Mouse (Mus musculus) heart, embryonic 12.5 days (tissue): Measurements from ENCODE around the gene Pcsk1n. TPM values are rescaled to one million over a fixed set of nuclear protein-coding genes. Genes with fewer than 3 reads are reported as not detected.
"Not testable (repeated sequence)": the region's sequence is repeated elsewhere in the genome, so short reads cannot be mapped to it uniquely, and the experiment has no call there.

ENCODE experiments used
- ATAC-seq: fragments of 200-750 bp; cut with Nextera tagmentation; 2 replicates; pipeline ENCODE4 v1.8.0; 2017; ENCODE audit warnings: moderate TSS enrichment, moderate library complexity; ENCODE audit not compliant: insufficient number of reproducible peaks, low FRiP score
- H3K27ac ChIP-seq: fragments of 300-500 bp; sonication (generic); 2 replicates; pipeline ENCODE4 v1.5.1; 2016; ENCODE audit warnings: mild to moderate bottlenecking, moderate library complexity; ENCODE audit not compliant: poor library complexity, severe bottlenecking
- H3K27me3 ChIP-seq: fragments of 300-500 bp; sonication (generic); replicated peaks from 2 replicates; pipeline ENCODE4 v1.6.1; 2016; ENCODE audit warnings: mild to moderate bottlenecking, moderate library complexity
- H3K36me3 ChIP-seq: fragments of 300-500 bp; sonication (generic); 2 replicates; pipeline ENCODE4 v1.6.1; 2016; ENCODE audit warnings: mild to moderate bottlenecking, moderate library complexity
- H3K4me1 ChIP-seq: fragments of 300-500 bp; sonication (generic); replicated peaks from 2 replicates; pipeline ENCODE4 v1.6.1; 2016; ENCODE audit warnings: mild to moderate bottlenecking
- H3K4me2 ChIP-seq: fragments of 300-500 bp; sonication (generic); 2 replicates; pipeline ENCODE4 v1.6.1; 2016; ENCODE audit warnings: mild to moderate bottlenecking, moderate library complexity
- H3K4me3 ChIP-seq: fragments of 300-500 bp; sonication (generic); 2 replicates; pipeline ENCODE4 v1.5.1; 2016; ENCODE audit warnings: mild to moderate bottlenecking
- H3K9ac ChIP-seq: fragments of 300-500 bp; sonication (generic); 2 replicates; pipeline ENCODE4 v1.6.1; 2016; ENCODE audit warnings: mild to moderate bottlenecking, moderate library complexity
- H3K9me3 ChIP-seq: fragments of 300-500 bp; sonication (generic); replicated peaks from 2 replicates; pipeline ENCODE4 v1.6.1; 2016; ENCODE audit warnings: mild to moderate bottlenecking, moderate library complexity
- WGBS: fragments of 180-500 bp; shearing (Covaris S2); methylation state at CpG from one replicate; pipeline ENCODE4 v1.1.7; 2016; 5-methylcytosine and 5-hydroxymethylcytosine counted together
- polyA plus RNA-seq: library from polyadenylated mRNA; unstranded; fragments of >200 nt; fragmentation: Nextera tagmentation; extraction: Ambion mirVana; gene quantifications from 2 replicates; pipeline ENCODE4 v1.2.1, GENCODE M21; 2016

The Pcsk1n gene
- polyA plus RNA-seq, 1 experiment from 2014 or later: 0.40 TPM

DNA sequence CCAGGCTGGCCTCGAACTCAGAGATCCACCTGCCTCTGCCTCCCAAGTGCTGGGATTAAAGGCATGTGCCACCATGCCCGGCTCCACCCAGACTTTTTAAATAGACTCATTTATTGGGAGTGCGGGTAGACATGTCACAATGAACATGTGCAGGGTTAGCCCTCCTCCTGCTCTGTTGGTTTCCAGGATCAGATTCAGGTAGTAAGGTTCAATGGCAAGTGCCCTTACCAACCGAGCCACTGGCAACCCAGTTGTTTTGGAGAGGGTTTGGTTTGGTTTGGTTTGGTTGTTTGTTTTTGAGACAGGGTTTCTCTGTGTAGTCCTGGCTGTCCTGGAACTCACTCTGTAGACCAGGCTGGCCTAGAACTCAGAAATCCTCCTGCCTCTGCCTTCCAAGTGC is 10.4 kb upstream of the Pcsk1n start, which contains the start of gene Gm10490:
Gene Gm10490, plus strand, starts transcription at position 301 of the 400 bp plus-strand sequence.
- H3K4me3 ChIP-seq, H3K4me1 ChIP-seq, H3K27ac ChIP-seq, ATAC-seq, H3K9me3 ChIP-seq, H3K27me3 ChIP-seq, H3K9ac ChIP-seq, H3K4me2 ChIP-seq: not testable (repeated sequence)
- WGBS: 85% methylated on average over 4 of the region's 4 CpGs
- peaks cover 13% of the 10 kb centered on the region for H3K36me3 ChIP-seq

DNA sequence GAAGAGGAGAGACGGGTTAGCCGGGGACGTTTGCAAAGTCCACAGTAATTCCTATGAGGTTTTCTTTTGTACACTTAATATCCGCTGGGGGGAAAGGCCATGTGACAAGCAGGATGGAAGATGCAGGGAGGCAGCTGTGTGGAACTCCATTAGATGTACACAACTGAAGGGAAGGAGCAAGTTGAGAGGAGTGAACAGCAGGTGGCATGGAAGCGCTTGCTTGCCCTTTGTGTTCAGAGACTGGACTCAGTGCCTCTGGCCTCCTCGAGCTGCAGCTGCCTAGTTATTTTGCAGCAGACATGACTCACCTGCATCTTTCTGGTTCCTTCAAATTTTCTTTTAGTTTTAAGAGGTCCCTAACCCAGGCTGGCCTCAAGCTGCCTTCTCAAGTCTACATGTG is 9.1 kb upstream of the Pcsk1n start:
- no peaks in the 10 kb centered on the region for H3K9me3 ChIP-seq
- no peak overlapping the region for H3K4me2 ChIP-seq
- ATAC-seq: no peak
- 61% methylated on average over 6 of the region's 6 CpGs for WGBS
- H3K4me1 ChIP-seq: no peaks in the 10 kb centered on the region
- H3K9ac ChIP-seq: no peak overlapping the region
- peaks cover 13% of the 10 kb centered on the region for H3K36me3 ChIP-seq
- no peak overlapping the region for H3K27ac ChIP-seq
- no peak overlapping the region for H3K4me3 ChIP-seq
- H3K27me3 ChIP-seq: no peaks in the 10 kb centered on the region

DNA sequence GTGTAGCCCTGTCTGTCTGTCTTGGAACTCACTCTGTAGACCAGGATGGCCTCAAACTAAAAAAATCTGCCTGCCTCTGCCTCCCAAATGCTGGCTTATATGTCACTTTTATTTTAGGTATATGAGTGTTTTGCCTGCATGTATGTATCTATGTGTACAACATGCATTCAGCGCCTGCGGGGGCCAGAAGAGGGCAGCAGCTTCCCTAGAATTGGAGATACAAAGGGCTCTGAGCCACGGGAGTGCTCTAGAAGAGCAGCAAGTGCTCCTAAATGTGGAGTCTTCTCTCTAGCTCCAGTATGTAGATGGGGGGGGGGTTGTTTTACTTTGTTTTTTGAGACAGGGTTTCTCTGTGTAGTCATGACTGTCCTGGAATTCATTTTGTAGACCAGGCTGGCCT is 4.0 kb upstream of the Pcsk1n start:
- not testable (repeated sequence) for H3K4me1 ChIP-seq, H3K36me3 ChIP-seq, H3K27ac ChIP-seq, H3K9ac ChIP-seq, ATAC-seq, H3K4me3 ChIP-seq, H3K4me2 ChIP-seq, H3K9me3 ChIP-seq
- 21% methylated on average over 3 of the region's 3 CpGs for WGBS
- peaks cover 25% of the 10 kb centered on the region for H3K27me3 ChIP-seq

DNA sequence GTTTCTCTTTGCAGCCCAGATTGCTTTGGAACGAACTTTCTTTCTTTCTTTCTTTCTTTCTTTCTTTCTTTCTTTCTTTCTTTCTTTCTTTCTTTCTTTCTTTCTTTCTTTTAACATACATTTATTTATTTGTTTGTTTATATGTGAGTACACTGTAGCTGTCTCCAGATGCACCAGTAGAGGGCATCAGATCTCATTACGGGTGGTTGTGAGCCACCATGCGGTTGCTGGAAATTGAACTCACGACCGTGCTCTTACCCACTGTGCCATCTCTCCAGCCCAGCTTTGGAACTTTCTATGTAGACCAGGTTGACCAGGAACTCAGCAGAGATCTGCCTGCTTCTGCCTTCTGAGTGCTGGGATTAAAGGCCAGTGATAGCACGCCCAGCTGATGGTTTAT is 1.7 kb upstream of the Pcsk1n start:
- H3K4me2 ChIP-seq, H3K27ac ChIP-seq, H3K4me3 ChIP-seq, H3K9me3 ChIP-seq, ATAC-seq, H3K36me3 ChIP-seq, H3K9ac ChIP-seq: not testable (repeated sequence)
- H3K4me1 ChIP-seq: peaks cover 13% of the 10 kb centered on the region; the same call in 1 of the 2 replicates
- H3K27me3 ChIP-seq: peaks cover 47% of the 10 kb centered on the region
- 61% methylated on average over 6 of the region's 6 CpGs for WGBS

DNA sequence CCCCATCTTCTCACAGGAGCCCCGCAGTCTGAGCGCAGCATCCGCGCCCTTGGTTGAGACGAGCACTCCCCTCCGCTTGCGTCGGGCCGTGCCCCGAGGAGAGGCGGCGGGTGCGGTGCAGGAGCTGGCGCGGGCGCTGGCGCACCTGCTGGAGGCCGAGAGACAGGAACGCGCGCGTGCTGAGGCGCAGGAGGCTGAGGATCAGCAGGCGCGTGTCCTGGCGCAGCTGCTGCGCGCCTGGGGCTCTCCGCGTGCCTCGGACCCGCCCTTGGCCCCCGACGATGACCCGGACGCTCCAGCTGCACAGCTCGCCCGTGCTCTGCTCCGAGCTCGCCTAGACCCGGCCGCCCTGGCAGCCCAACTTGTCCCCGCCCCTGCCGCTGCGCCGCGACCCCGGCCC is 2.4 kb downstream of the Pcsk1n start:
- Histone ChIP-seq H3K9me3 (0 out of 2 replicates have a peak, but pooled peaks cover 3% of the 10 kb centered on the region), H3K4me3 (peak overlapping the region; percentile 37), H3K4me1 (peaks cover 13% of the 10 kb centered on the region; the same call in 1 of the 2 replicates), H3K27ac (no peak overlapping the region), H3K27me3 (peaks cover 80% of the 10 kb centered on the region), H3K36me3 (no peaks in the 10 kb centered on the region), H3K4me2 (peak overlapping the region; percentile 62), H3K9ac (no peak overlapping the region)
- no peak for ATAC-seq
- 10% methylated on average over 40 of the region's 48 CpGs for WGBS

DNA sequence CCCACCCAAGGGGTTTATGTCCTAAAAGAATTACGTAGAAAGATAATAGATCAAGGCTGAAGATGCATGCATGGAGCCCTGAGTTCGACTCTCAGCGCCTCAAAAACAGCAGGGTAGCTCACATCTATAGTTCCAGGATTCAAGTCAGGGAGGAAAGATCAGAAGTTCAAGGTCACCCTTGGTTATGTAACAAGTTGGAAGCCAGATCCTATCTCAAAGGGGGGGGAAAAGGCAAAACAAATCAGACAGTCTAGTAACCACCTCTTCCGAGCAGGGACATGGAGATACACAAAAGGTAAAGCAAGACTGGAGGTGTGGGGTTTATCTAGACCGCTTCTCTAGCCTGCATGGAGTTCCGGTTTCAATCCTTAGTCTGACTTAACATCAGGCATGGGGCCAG is 6.6 kb downstream of the Pcsk1n start:
- Histone ChIP-seq H3K36me3 (peaks cover 19% of the 10 kb centered on the region), H3K9ac (no peak overlapping the region), H3K9me3 (no peaks in the 10 kb centered on the region), H3K27me3 (peaks cover 73% of the 10 kb centered on the region), H3K4me2 (no peak overlapping the region), H3K4me1 (peaks cover 7% of the 10 kb centered on the region; the same call in 1 of the 2 replicates), H3K27ac (no peak overlapping the region), H3K4me3 (no peak overlapping the region)
- no peak for ATAC-seq
- WGBS: 61% methylated on average over 6 of the region's 6 CpGs

DNA sequence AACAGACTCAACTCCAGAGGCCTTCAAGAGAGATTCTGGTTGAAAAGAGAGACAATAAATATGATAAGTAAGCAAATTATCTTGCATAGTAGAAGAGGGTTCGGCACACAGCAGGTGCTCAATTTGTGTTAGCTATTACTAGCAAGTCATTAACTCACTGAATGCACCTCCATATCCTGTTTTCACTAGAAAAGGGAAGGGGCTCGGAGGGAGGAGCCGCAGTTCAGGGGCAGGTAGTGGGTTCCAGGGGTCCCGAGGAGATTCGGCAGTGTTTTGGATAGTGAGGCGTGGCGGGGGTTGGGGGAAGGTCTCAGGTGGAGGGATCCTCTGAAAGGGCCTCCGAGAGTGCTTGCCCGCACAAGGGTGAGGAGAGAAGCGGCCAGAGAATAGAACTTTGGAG is 7.5 kb downstream of the Pcsk1n start:
- H3K36me3 ChIP-seq: peaks cover 27% of the 10 kb centered on the region
- 10% methylated on average over 10 of the region's 10 CpGs for WGBS
- peaks cover 4% of the 10 kb centered on the region; the same call in 1 of the 2 replicates for H3K4me1 ChIP-seq
- H3K4me3 ChIP-seq: no peak overlapping the region
- no peak for ATAC-seq
- H3K27ac ChIP-seq: no peak overlapping the region
- H3K27me3 ChIP-seq: peaks cover 65% of the 10 kb centered on the region
- H3K9me3 ChIP-seq: no peaks in the 10 kb centered on the region
- peak overlapping the region; percentile 34 for H3K4me2 ChIP-seq
- no peak overlapping the region for H3K9ac ChIP-seq

DNA sequence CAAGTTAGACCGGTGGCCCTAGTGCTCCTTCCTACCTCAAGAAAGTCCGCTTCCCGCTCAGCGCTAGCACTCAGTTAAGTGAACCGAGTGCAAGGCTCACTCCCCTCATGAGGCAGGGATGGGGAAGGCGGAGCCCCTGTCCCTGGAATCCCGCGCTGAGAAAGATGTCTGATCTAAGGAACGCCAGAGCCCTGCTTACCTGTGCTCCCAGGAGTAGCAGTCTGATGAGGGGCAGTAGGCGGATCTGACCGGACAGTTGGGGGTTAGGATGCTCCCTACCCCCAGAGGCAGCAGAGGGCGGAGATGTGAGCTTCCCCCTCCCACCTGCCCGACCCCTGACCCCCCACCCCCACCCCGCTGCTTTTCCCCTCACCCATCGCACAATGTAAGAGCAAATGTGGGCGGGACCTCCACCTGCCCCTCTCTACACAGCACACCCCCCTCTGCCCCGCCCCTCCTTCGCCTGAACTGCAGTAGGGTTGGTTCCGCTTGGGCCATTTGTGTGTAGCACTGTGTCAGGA is 8.7 kb downstream of the Pcsk1n start, which contains the start of gene Eras:
Gene Eras, minus strand, starts transcription at position 338 of the 521 bp plus-strand sequence.
- no peak for ATAC-seq
- Histone ChIP-seq H3K4me3 (no peak within 1 kb of the TSS), H3K9ac (no peak within 1 kb of the TSS), H3K4me1 (no peaks in the 10 kb centered on the region), H3K27ac (no peak within 1 kb of the TSS), H3K27me3 (peaks cover 52% of the 10 kb centered on the region), H3K4me2 (peak within 1 kb of the TSS; percentile 34), H3K36me3 (peaks cover 32% of the 10 kb centered on the region), H3K9me3 (no peaks in the 10 kb centered on the region)
- WGBS: 17% methylated on average over 15 of the region's 19 CpGs

DNA sequence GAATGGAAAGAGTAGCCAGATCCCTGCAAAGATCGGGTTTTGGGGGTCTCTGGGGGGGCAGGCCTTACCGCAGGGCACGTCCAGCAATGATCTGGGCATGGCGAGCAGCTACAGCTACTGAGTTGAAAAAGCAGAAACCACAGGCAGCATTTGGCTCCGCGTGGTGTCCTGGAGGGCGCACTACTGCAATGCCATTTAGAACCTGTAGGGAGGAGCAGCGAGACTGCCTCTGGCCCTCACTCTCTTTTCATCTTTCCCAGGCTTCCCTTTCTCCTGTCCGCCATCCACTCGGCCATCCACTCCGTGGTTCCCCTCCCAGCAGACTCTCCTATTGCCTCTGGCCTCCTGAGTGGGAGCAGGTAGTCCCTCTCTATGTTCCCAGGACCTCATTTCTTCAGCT is 17.3 kb downstream of the Pcsk1n start:
- H3K4me1 ChIP-seq: no peaks in the 10 kb centered on the region
- WGBS: 48% methylated on average over 11 of the region's 11 CpGs
- no peak for ATAC-seq
- no peaks in the 10 kb centered on the region for H3K9me3 ChIP-seq
- no peak overlapping the region for H3K9ac ChIP-seq
- H3K4me3 ChIP-seq: no peak overlapping the region
- no peak overlapping the region for H3K4me2 ChIP-seq
- H3K27ac ChIP-seq: no peak overlapping the region
- no peaks in the 10 kb centered on the region for H3K27me3 ChIP-seq
- H3K36me3 ChIP-seq: peaks cover 59% of the 10 kb centered on the region

DNA sequence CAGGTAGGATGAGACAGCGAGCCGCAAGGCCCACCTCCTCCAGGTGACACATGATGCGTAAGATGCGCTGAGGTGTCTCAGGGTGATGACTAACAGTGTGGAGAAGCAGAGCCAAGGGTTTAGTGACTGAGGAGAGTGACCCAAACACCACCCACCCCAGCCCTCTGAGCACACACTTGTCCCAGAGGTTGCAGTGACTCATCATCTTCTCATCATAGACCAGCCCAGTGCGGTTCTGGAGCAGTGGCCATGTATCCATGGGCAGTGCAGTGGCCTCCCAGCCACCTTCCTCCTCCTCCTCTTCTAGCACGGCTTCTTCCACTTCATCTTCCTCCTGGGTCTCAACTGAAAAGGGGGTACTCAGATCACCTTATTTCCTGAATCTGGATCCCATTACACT is 18.0 kb downstream of the Pcsk1n start:
- 87% methylated on average over 6 of the region's 6 CpGs for WGBS

DNA sequence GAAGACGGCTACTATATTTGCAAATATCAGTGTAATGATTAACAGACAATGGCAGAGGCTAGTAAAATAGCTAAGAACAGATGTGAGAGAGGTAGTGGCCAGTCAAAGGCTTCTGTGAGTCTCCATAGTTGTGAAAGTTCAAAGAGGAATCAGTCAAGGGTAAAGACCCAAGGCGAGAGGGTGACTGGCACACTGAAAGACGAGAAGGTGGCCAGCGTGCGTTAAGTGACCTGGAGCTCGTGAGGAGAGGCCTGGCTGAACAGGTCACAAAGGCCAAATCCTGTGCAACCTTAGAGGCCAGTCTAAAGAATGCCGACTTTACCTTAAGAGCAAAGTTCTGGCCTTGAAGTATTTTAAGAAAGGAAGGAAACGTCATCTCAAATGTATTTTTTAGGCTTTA is 26.0 kb downstream of the Pcsk1n start:
- no peak overlapping the region for H3K27ac ChIP-seq
- no peak overlapping the region for H3K9ac ChIP-seq
- peaks cover 8% of the 10 kb centered on the region; the same call in 1 of the 2 replicates for H3K36me3 ChIP-seq
- H3K4me3 ChIP-seq: no peak overlapping the region
- 82% methylated on average over 8 of the region's 8 CpGs for WGBS
- ATAC-seq: no peak
- H3K4me2 ChIP-seq: no peak overlapping the region
- H3K4me1 ChIP-seq: peaks cover 5% of the 10 kb centered on the region; the same call in 1 of the 2 replicates
- no peaks in the 10 kb centered on the region for H3K9me3 ChIP-seq
- H3K27me3 ChIP-seq: no peaks in the 10 kb centered on the region

More for the DNA sequence above, 18.0 kb downstream of the Pcsk1n start:
- H3K9ac ChIP-seq: no peak overlapping the region
- no peak overlapping the region for H3K4me2 ChIP-seq
- no peaks in the 10 kb centered on the region for H3K9me3 ChIP-seq
- no peaks in the 10 kb centered on the region for H3K4me1 ChIP-seq
- H3K27ac ChIP-seq: no peak overlapping the region
- no peak for ATAC-seq
- H3K27me3 ChIP-seq: no peaks in the 10 kb centered on the region
- peaks cover 56% of the 10 kb centered on the region for H3K36me3 ChIP-seq
- no peak overlapping the region for H3K4me3 ChIP-seq
